In genomic region chr11:108923188-108923575, GRCm38 (mm10) we compare ENCODE assay signal across 10 mouse cellular contexts. TPM values are rescaled to one million over a fixed set of nuclear protein-coding genes. Genes with fewer than 3 reads are reported as not detected.
A peak's percentile ranks its signal among the peaks of the same experiment; 100 is the strongest.
DNase-seq lines count a peak whose midpoint lies in the region; ATAC-seq and TF ChIP-seq lines count a peak whose summit lies in the region.
"Had no signal": no experiment of that assay in that cellular context is flagged by ENCODE, and none has a peak within 500 bp of the region (broad histone marks: within the 10 kb centered on the region; RNA-seq: fewer than 3 reads in every experiment).

No protein-coding gene starts in this region.

- 6% methylated on average over 17 of the region's 17 CpGs for WGBS in heart, embryonic 11.5 days (ENCODE audit: insufficient replicate concordance)
- WGBS in hindbrain, embryonic 10.5 days, result 2% methylated on average over 17 of the region's 17 CpGs
- 7% methylated on average over 12 of the region's 17 CpGs for WGBS in liver, postnatal 0 days (ENCODE audit: insufficient replicate concordance)

- peaks cover 39% of the 10 kb centered on the region for H3K4me1 ChIP-seq in heart, embryonic 11.5 days (ENCODE audit: control insufficient read depth, insufficient read depth, low read length)
- H3K4me1 ChIP-seq in E14TG2a.4 (replicated peaks; ENCODE audit: low read depth, low read length), result peaks cover 60% of the 10 kb centered on the region
- peaks cover 78% of the 10 kb centered on the region for H3K4me1 ChIP-seq in hindbrain, embryonic 10.5 days (replicated peaks)
- H3K4me1 ChIP-seq in liver, postnatal 0 days (ENCODE audit: insufficient read depth), result peaks cover 14% of the 10 kb centered on the region

- no peak for TF ChIP-seq CTCF in E14TG2a.4 (conservative IDR thresholded peaks at IDR 0.05; ENCODE audit: low read length)
- no peak for TF ChIP-seq CTCF in liver, postnatal 0 days (IDR thresholded peaks at IDR 0.05; ENCODE audit: low read depth)

- H3K27ac ChIP-seq in heart, embryonic 11.5 days (ENCODE audit: low read depth, low read length), result no peak overlapping the region
- H3K27ac ChIP-seq in hindbrain, embryonic 10.5 days, result peak overlapping the region; percentile 100
- no peak overlapping the region for H3K27ac ChIP-seq in liver, postnatal 0 days (ENCODE audit: low read depth)
- H3K27ac ChIP-seq: macrophage had no signal

- TF ChIP-seq EP300 in liver, postnatal 0 days (IDR thresholded peaks at IDR 0.05; ENCODE audit: low read depth), result no peak

- DNase-seq in heart, adult 9 months (ENCODE audit: low spot score in 2 of 2), result no peak
- DNase-seq in hindbrain, embryonic 10.5 days (ENCODE audit: low spot score), result peak; percentile 35
- DNase-seq in liver, postnatal 0 days, result no peak
- DNase-seq in adrenal gland, postnatal 10 days, result no peak
- no peak for DNase-seq in testis, postnatal 14 days (ENCODE audit: low spot score)
- DNase-seq: adrenal gland, postnatal 25 days had no signal

- no peaks in the 10 kb centered on the region for H3K36me3 ChIP-seq in heart, embryonic 11.5 days (ENCODE audit: control insufficient read depth, insufficient read depth, low read length)
- peaks cover 14% of the 10 kb centered on the region; the same call in 1 of the 2 replicates for H3K36me3 ChIP-seq in E14TG2a.4 (ENCODE audit: insufficient read depth, low read length)
- peaks cover 47% of the 10 kb centered on the region for H3K36me3 ChIP-seq in hindbrain, embryonic 10.5 days
- H3K36me3 ChIP-seq in liver, postnatal 0 days (replicated peaks; ENCODE audit: insufficient read depth, low read length), result no peaks in the 10 kb centered on the region

- peaks cover 6% of the 10 kb centered on the region; the same call in 1 of the 2 replicates for H3K27me3 ChIP-seq in heart, embryonic 11.5 days (ENCODE audit: control insufficient read depth, insufficient read depth, low read length)
- H3K27me3 ChIP-seq in E14TG2a.4 (ENCODE audit: insufficient read depth, low read length), result peaks cover 26% of the 10 kb centered on the region
- H3K27me3 ChIP-seq in hindbrain, embryonic 10.5 days (ENCODE audit: insufficient read depth, poor library complexity, severe bottlenecking), result peaks cover 14% of the 10 kb centered on the region
- peaks cover 37% of the 10 kb centered on the region for H3K27me3 ChIP-seq in liver, postnatal 0 days (ENCODE audit: insufficient read depth, low read length)

- peak overlapping the region; percentile 83 for H3K4me3 ChIP-seq in heart, embryonic 11.5 days (ENCODE audit: low read depth, low read length)
- peak overlapping the region; percentile 61 for H3K4me3 ChIP-seq in E14TG2a.4 (replicated peaks; ENCODE audit: low read length)
- H3K4me3 ChIP-seq in hindbrain, embryonic 10.5 days, result peak overlapping the region; percentile 79
- H3K4me3 ChIP-seq in liver, postnatal 0 days (ENCODE audit: low read depth, low read length), result 0 out of 2 replicates have a peak overlapping the region, but pooled peaks have one; percentile 14

- ATAC-seq in heart, embryonic 11.5 days (replicated peaks; ENCODE audit: insufficient number of reproducible peaks, low FRiP score, low TSS enrichment), result no peak
- ATAC-seq in liver, postnatal 0 days, result no peak
- ATAC-seq in frontal cortex, adult (ENCODE audit: low TSS enrichment), result no peak

- no peaks in the 10 kb centered on the region for H3K9me3 ChIP-seq in heart, embryonic 11.5 days (replicated peaks; ENCODE audit: control insufficient read depth, low read length)
- H3K9me3 ChIP-seq in E14TG2a.4 (ENCODE audit: low read length), result no peaks in the 10 kb centered on the region
- no peaks in the 10 kb centered on the region for H3K9me3 ChIP-seq in hindbrain, embryonic 10.5 days
- no peaks in the 10 kb centered on the region for H3K9me3 ChIP-seq in liver, postnatal 0 days (ENCODE audit: low read length)

- peak overlapping the region; percentile 88 for H3K4me2 ChIP-seq in heart, embryonic 11.5 days
- H3K4me2 ChIP-seq in liver, postnatal 0 days (ENCODE audit: low read depth, low read length), result peak overlapping the region; percentile 87; the same call in 1 of the 2 replicates

- H3K9ac ChIP-seq in heart, embryonic 11.5 days (ENCODE audit: low read depth, low read length), result peak overlapping the region; percentile 62
- no peak overlapping the region for H3K9ac ChIP-seq in liver, postnatal 0 days (replicated peaks)

RNA-seq across cellular contexts. Expression of gene Axin2, which starts 3.0 kb away (rescaled TPM):
- polyA plus RNA-seq in heart, embryonic 11.5 days (2014; fragmentation: Nextera tagmentation; extraction: Ambion mirVana), result 2.9 and 3.0 TPM in 2 replicates
- polyA plus RNA-seq in hindbrain, embryonic 10.5 days (2016; fragmentation: Nextera tagmentation; extraction: Ambion mirVana), result 18.0 and 19.8 TPM in 2 replicates
- 0.47 and 0.63 TPM in 2 replicates for polyA plus RNA-seq in liver, postnatal 0 days (2015; fragmentation: Nextera tagmentation; extraction: Ambion mirVana)
- 10 to 100 TPM; 31.5 to 35.3 TPM for total RNA-seq in adrenal gland, postnatal 10 days (2021)
- polyA plus RNA-seq: macrophage had no signal

Comparison
In these comparisons a context has a peak if more than half of its experiments do, and no peak if none do; other contexts are left out.
1. H3K4me3 ChIP-seq: peak in every context shown above with its lines; median percentile 83 in heart, embryonic 11.5 days; 79 in hindbrain, embryonic 10.5 days; 61 in E14TG2a.4; 14 in liver, postnatal 0 days.